Mouse (Mus musculus) lung, adult 2 months (tissue): Measurements from ENCODE around the gene Crlf3.

Source experiments
- CTCF ChIP-seq: fragments of 200-500 bp; IDR thresholded peaks from 2 replicates; pipeline ENCODE4 v1.5.1; 2011; ENCODE audit warnings: mild to moderate bottlenecking, low read length, control low read depth; ENCODE audit not compliant: insufficient read depth
- POLR2A ChIP-seq: fragments of 200-500 bp; IDR thresholded peaks from 2 replicates; pipeline ENCODE4 v1.6.1; 2011; ENCODE audit warnings: low read depth, mild to moderate bottlenecking, control low read depth, low read length, borderline replicate concordance; ENCODE audit errors: extremely low read depth

- no peak for TF ChIP-seq POLR2A
- no peak for TF ChIP-seq CTCF
Measured at GRCm38 (mm10) chr11:80052456-80052855, 28.3 kb downstream of the Crlf3 start.
